Comparison of ENCODE assay signal across 7 mouse cellular contexts in genomic region chr15:8108966-8109743, GRCm38 (mm10). TPM values are rescaled to one million over a fixed set of nuclear protein-coding genes. Genes with fewer than 3 reads are reported as not detected.
DNase-seq lines count a peak whose midpoint lies in the region; ATAC-seq lines count a peak whose summit lies in the region.

Gene Nup155, plus strand, starts transcription at chr15:8109273.

- H3K4me1 ChIP-seq in intestine, embryonic 16.5 days (ENCODE audit: control insufficient read depth, insufficient read depth, low read length) = peaks cover 9% of the 10 kb centered on the region
- peaks cover 9% of the 10 kb centered on the region; the same call in 1 of the 2 replicates for H3K4me1 ChIP-seq in midbrain, embryonic 11.5 days (ENCODE audit: control insufficient read depth, insufficient read depth, low read length)

- DNase-seq in adrenal gland, adult 8-10 months = peak; percentile 90
- peak; percentile 89 for DNase-seq in embryo, embryonic 9.5 days (ENCODE audit: extremely low spot score)
- peak; percentile 80 to 93 for DNase-seq in gastrocnemius, postnatal 4 days (ENCODE audit: low spot score in 2 of 2)
- DNase-seq in left cerebral cortex, postnatal 36 days (ENCODE audit: low spot score in 2 of 2) = peak; percentile 93
- DNase-seq in midbrain, embryonic 11.5 days (ENCODE audit: low spot score, missing footprints) = peak; percentile 99
- DNase-seq in skeletal muscle tissue, adult 2 months (ENCODE audit: low read depth, low spot score) = peak; percentile 94

- peak within 1 kb of the TSS; percentile 77 for H3K9ac ChIP-seq in intestine, embryonic 16.5 days (ENCODE audit: low read depth, low read length)
- H3K9ac ChIP-seq in midbrain, embryonic 11.5 days (ENCODE audit: low read length) = peak within 1 kb of the TSS; percentile 85

- H3K4me3 ChIP-seq in intestine, embryonic 16.5 days (ENCODE audit: low read length) = peak within 1 kb of the TSS; percentile 66
- H3K4me3 ChIP-seq in midbrain, embryonic 11.5 days (ENCODE audit: low read depth, low read length) = peak within 1 kb of the TSS; percentile 81

- no peaks in the 10 kb centered on the region for H3K9me3 ChIP-seq in intestine, embryonic 16.5 days (ENCODE audit: control insufficient read depth, low read length)
- H3K9me3 ChIP-seq in midbrain, embryonic 11.5 days (ENCODE audit: control insufficient read depth, low read length) = no peaks in the 10 kb centered on the region

- H3K4me2 ChIP-seq in intestine, embryonic 16.5 days (ENCODE audit: low read depth, low read length) = peak within 1 kb of the TSS; percentile 82
- H3K4me2 ChIP-seq in midbrain, embryonic 11.5 days = peak within 1 kb of the TSS; percentile 55

- ATAC-seq in intestine, embryonic 16.5 days = peak; percentile 98
- peak; percentile 98 for ATAC-seq in midbrain, embryonic 11.5 days (ENCODE audit: low FRiP score)

- H3K27ac ChIP-seq in intestine, embryonic 16.5 days (ENCODE audit: low read length) = peak within 1 kb of the TSS; percentile 64
- peak within 1 kb of the TSS; percentile 40; the same call in 1 of the 2 replicates for H3K27ac ChIP-seq in midbrain, embryonic 11.5 days (ENCODE audit: low read depth, low read length)

- peaks cover 4% of the 10 kb centered on the region; the same call in 1 of the 2 replicates for H3K36me3 ChIP-seq in intestine, embryonic 16.5 days (ENCODE audit: control insufficient read depth, insufficient read depth, low read length)
- peaks cover 4% of the 10 kb centered on the region; the same call in 1 of the 2 replicates for H3K36me3 ChIP-seq in midbrain, embryonic 11.5 days (ENCODE audit: control insufficient read depth, insufficient read depth, low read length)

- under 1% methylated on average over 52 of the region's 54 CpGs for WGBS in intestine, embryonic 16.5 days
- under 1% methylated on average over 53 of the region's 54 CpGs for WGBS in midbrain, embryonic 11.5 days

- intact Hi-C loops in left cerebral cortex, postnatal 36 days (cut with DNase I) = loop anchor here (1.0 kb wide), 1 partner anchor 10 kb away; the partner anchor contains the start of gene Wdr70

- H3K27me3 ChIP-seq in intestine, embryonic 16.5 days (replicated peaks; ENCODE audit: control insufficient read depth, insufficient read depth, low read length) = no peaks in the 10 kb centered on the region
- H3K27me3 ChIP-seq in midbrain, embryonic 11.5 days (ENCODE audit: control insufficient read depth, insufficient read depth, low read length) = no peaks in the 10 kb centered on the region

RNA-seq across cellular contexts. Expression of gene Nup155, which starts in this region (rescaled TPM):
- total RNA-seq in adrenal gland, adult 8-10 months (2022) = 10 to 100 TPM; 18.0 to 28.3 (median 21.8) TPM
- total RNA-seq in gastrocnemius, postnatal 4 days (2021) = 10 to 100 TPM; 21.5 to 21.6 TPM
- polyA plus RNA-seq in intestine, embryonic 16.5 days (2015; fragmentation: Nextera tagmentation; extraction: Ambion mirVana) = 11.0 and 11.9 TPM in 2 replicates
- total RNA-seq in left cerebral cortex, postnatal 36 days (2021) = 10 to 100 TPM; 15.5 to 22.8 TPM
- polyA plus RNA-seq in midbrain, embryonic 11.5 days (2014; fragmentation: Nextera tagmentation; extraction: Ambion mirVana) = 29.8 and 32.2 TPM in 2 replicates

Comparison
In these comparisons a context has a peak if more than half of its experiments do, and no peak if none do; other contexts are left out.
1. Peak in every context shown above with its lines: DNase-seq, ATAC-seq, H3K4me3 ChIP-seq and H3K27ac ChIP-seq.